Mouse (Mus musculus) spleen, postnatal 10 days (tissue): ENCODE data around the gene Pdlim1.
A peak's percentile ranks its signal among the peaks of the same experiment; 100 is the strongest.
"Not testable (repeated sequence)": the region's sequence is repeated elsewhere in the genome, so short reads cannot be mapped to it uniquely, and the experiment has no call there.

Source experiments
- DNase-seq, 2 experiments: peaks; one replicate each; pipeline ENCODE4 v3.0.0; 2021 to 2022; ENCODE audit warnings: low spot score in 2 of 2

Pdlim1 gene

GRCm38 (mm10) chr19:40240838-40241689 lies 30.6 kb downstream of the Pdlim1 start:
- DNase-seq: no peak

DNA sequence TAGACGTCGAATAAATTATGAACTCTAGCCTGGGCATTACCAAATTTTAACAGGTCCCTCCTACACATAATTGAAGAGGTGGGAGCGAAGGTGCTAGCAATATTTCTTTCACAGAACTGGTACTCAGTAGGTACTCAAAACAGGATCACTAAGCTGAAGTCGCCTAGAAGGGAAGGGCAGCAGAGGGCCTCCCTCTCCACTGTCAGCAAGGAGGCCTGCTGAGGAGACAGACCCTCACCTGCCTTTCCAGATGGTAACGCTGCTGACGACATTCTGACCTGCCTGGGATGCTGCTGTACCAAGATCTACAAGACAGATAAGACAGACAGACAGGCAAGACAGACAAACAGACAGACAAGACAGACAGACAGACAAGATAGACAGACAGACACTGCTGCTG lies 31.3 kb downstream of the Pdlim1 start:
- DNase-seq: no peak

GRCm38 (mm10) chr19:40238175-40238850 lies 33.3 kb downstream of the Pdlim1 start:
- DNase-seq: no peak

DNA sequence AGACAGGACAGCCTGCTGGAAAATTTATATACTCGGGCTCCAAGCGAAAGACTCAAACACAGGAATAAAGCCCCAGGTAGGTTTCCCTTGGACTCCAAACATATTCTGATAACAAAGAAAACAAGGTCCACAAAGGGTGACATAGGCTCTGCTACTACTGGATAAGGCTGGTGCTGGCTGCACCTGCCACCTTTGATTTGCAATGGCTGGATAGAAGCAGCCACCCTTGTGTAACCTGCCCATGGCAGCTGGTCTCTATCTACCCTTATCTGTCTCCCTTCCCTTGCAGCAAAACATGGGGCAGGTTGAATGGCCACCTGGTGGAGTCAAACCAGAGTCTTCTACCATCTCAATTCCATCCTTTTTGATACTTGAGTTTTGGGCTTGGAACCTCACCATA lies 39.1 kb downstream of the Pdlim1 start:
- no peak for DNase-seq

DNA sequence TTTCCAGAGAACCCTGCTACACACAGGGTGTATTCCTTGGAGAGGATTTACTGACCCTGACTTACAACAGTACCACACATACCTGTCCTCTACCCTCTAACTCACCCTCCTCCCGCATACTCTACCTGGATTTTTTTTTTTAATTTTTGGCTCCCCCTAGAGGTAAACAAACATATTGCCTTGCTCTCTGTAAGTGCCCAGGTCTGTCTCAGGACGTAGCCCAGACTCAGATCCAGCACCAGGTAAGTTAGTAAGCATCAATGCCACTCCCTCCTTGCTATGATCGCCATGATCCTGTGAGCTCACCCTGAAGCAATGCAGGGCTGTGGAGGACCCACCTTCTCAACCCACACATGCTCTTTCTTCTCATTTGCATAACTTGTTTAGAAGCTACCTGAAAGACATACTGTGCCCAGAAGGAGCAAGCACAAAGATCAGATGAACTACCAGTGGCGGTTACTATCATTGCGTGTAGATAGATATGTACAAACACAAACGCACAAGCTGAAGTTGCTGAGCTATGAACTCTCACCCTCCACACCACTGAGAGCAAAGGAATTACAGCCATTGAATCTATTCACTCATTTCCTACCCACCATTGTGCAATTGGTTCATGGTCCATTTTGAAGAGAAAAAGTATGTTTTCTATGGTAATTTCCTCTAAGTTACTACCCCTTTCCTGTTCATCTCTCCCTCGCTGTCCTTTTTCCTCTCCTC lies 39.7 kb downstream of the Pdlim1 start:
- DNase-seq: no peak

DNA sequence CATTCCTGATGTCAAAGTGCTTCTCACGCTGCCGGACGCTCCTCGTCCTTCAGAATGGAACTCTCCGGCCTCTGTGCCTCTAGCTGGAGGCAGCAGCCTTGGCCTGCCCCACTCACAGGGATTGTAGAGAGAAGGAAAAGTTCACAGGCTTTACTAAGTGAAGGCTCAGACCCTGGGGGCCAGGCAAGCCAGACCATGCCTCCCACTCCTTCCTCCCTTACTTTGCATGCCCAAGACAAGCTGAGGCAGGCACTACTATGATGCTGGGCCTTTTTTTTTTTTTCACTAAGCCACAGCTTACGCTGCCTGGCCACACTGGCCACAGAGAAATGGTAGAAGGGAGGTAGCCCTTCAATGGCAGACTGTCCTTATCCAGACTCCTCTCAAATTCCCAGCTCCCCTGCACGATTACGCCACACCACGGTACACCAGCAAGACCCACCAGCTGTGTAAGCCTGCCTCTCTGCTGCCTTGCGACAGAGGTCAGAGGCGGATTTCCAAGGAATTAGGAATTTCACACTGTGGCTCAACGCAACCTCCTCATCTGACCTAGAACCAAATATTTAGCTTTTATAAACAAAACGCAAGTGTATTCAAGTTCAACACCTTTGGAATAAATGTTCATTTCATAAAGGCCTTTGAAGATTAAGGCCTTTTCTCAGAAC lies 40.4 kb downstream of the Pdlim1 start:
- DNase-seq: no peak

GRCm38 (mm10) chr19:40226516-40227151 lies 45.0 kb downstream of the Pdlim1 start:
- no peak for DNase-seq

- no peak for DNase-seq
These were observed 45.9 kb downstream of the Pdlim1 start for GRCm38 (mm10) chr19:40225761-40226110.

GRCm38 (mm10) chr19:40225102-40225760 lies 46.4 kb downstream of the Pdlim1 start:
- DNase-seq: peak; percentile 28 to 74

DNA sequence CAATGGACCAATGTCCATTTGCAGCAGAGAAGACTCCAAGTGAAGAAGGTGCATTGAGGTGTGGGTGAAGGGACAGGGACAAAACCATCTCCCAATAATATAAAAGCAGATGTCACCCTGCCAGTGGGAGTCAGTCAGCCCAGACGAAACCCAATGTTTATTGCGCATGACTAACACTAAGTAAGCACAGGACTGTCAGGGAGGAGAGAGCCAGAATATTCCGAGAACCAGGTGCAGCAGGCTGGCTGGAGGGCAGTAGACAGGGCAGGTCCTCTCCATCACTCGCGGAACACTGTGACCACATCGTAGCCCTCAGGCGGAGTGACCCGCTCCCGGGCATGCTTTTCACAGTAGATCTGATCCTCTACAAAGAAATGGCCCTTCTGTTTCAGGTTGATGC lies 49.3 kb downstream of the Pdlim1 start:
- not testable (repeated sequence) for DNase-seq

GRCm38 (mm10) chr19:40220878-40221277 lies 50.8 kb downstream of the Pdlim1 start:
- no peak for DNase-seq

GRCm38 (mm10) chr19:40202947-40203346 lies 68.7 kb downstream of the Pdlim1 start:
- DNase-seq: not testable (repeated sequence)

GRCm38 (mm10) chr19:40190596-40190995 lies 81.0 kb downstream of the Pdlim1 start:
- DNase-seq: no peak

GRCm38 (mm10) chr19:40187160-40187559 lies 84.5 kb downstream of the Pdlim1 start, which contains the start of gene Cyp2c70:
Gene Cyp2c70 (minus strand): TSS chr19:40187333.
- no peak for DNase-seq

DNA sequence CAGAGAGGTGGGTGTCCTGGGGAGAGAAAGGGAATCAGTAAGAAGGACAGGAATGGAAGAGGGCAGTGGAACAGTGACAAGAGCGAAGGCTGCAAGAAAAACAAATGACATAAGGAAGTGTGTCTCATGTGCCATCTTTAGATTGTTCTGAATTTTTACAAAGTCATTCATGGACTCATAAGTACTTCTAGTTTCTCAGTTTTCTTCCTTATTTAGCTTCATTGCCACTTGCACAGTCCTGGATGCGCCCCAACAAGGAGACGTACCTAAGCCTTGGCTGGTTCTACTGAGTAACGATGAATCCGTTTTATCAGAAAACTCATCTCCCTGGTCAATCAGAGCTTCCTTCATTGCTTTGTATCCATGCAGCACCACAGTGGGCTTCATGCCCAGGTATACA lies 88.0 kb downstream of the Pdlim1 start:
- no peak for DNase-seq

DNA sequence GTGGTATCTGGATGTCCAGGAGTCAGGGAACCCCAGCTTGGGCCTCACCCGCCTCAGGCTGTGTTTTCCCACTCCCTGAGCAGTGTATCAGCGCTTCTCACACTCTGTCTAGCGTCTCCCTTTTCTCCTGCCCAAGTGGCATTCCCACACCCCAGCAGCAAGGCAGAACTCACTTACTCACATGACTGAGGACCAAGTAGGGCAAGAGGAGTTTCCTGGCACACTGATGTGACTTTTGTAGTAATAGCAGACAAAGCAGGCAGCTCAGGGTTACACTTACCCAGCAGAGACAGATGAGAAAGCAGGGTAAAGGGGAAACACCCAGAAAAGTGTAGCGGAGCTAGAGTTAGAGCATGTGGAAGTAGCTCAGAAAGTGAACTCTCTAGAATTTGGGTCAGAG lies 93.3 kb downstream of the Pdlim1 start:
- no peak for DNase-seq
